Mouse (Mus musculus): ENCODE results near the gene Fig4.

DNA sequence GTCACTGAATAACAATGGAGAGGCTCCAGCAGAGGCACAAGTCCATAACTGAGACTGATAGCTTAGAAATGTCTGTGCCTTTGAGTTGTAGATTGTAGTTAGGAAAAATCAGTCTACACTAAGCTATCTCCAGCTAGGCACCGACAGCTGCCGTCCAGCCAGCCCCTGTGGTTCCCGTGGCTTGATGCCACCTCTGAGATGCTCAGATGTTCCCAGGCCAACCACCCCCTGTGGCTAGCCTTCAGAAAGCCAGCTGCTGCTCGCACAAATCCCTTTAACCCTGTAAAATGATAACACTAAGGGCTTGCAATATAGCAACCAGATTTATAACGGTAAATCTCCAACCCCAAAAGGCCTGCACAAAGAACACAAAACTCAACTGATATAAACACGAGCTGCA, 22.9 kb downstream of the Fig4 start:
- no peak for TF ChIP-seq CTCF (IDR thresholded peaks at IDR 0.05; ENCODE audit: extremely low read depth, insufficient read depth, low read length)
- TF ChIP-seq POLR2A (IDR thresholded peaks at IDR 0.05; ENCODE audit: extremely low read depth, insufficient read depth, low read length) = no peak

Data from cortical plate, adult 2 months (tissue).